Mouse (Mus musculus): ENCODE measurements at regions not wholly inside any gene's neighbourhood (a gene's known extent, or its start where the extent isn't known, plus 50 kb on each side); places are given as distances from the start of the nearest gene placed in this dataset.
A peak's percentile ranks its signal among the peaks of the same experiment; 100 is the strongest.

DNA sequence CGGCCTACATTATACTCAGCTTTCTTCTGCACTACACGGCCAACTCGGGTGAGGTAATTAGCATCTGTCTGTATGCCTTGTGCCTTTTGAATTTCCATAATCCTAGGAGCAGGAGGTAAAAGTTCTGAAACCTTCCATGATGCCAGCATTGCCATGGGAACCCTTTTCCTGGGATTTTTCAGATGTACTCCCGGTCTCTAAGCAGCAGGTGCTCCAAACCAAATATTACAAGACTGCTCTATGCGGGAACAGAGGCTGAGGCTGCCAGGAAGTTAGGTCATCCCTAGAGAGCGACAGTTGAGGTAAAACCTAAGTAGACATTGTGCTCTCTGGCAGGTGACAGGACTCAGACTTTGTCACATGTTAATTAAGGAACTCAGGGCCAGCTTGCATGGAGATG lies 501.0 kb upstream of the Mgmt start:
- no peak for DNase-seq
- no peak for TF ChIP-seq CTCF (conservative IDR thresholded peaks at IDR 0.05; ENCODE audit: insufficient read depth, insufficient read length, low read depth, low read length)
- TF ChIP-seq POLR2A (IDR thresholded peaks at IDR 0.05; ENCODE audit: low read depth, low read length): no peak
- Histone ChIP-seq H3K27me3 (replicated peaks; ENCODE audit: control insufficient read depth, insufficient read depth, low read length) (no peaks in the 10 kb centered on the region), H3K27ac (ENCODE audit: insufficient read depth, low read depth, low read length) (no peak overlapping the region), H3K4me1 (ENCODE audit: control insufficient read depth, insufficient read depth, low read length) (peaks cover 3% of the 10 kb centered on the region; the same call in 1 of the 2 replicates), H3K4me3 (ENCODE audit: insufficient read depth, low read depth, low read length) (no peak overlapping the region), H3K36me3 (ENCODE audit: control insufficient read depth, insufficient read depth, low read length) (no peaks in the 10 kb centered on the region)
- 89% methylated on average over 6 of the region's 6 CpGs for WGBS

DNA sequence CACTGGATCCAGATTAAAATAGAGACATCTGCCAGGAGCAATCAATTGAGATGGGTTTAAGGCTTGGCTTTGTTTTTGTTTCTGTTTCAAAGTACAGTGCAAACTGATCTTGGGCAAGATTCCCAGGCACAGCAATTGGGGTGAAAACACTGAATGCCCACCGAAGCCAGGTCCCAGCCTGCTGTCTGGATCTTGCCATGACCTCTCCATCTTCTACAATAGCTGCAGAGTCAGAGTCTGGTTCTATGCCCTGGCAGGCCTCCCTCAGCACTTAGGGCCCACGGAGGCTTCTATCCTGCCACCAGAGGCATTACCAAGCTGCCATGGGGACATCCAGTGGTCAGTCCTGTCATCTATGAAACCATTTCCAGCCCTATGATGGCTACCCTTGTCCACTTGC lies 498.6 kb upstream of the Mgmt start:
- H3K4me3 ChIP-seq (ENCODE audit: insufficient read depth, low read depth, low read length): no peak overlapping the region
- H3K27ac ChIP-seq (ENCODE audit: insufficient read depth, low read depth, low read length): no peak overlapping the region
- H3K27me3 ChIP-seq (replicated peaks; ENCODE audit: control insufficient read depth, insufficient read depth, low read length): no peaks in the 10 kb centered on the region
- no peaks in the 10 kb centered on the region for H3K36me3 ChIP-seq (ENCODE audit: control insufficient read depth, insufficient read depth, low read length)
- TF ChIP-seq POLR2A (IDR thresholded peaks at IDR 0.05; ENCODE audit: low read depth, low read length) (no peak), CTCF (conservative IDR thresholded peaks at IDR 0.05; ENCODE audit: insufficient read depth, insufficient read length, low read depth, low read length) (0 out of 2 replicates have a peak, but pooled peaks have one; percentile 6)
- peak; percentile 12 for DNase-seq
- peaks cover 3% of the 10 kb centered on the region; the same call in 1 of the 2 replicates for H3K4me1 ChIP-seq (ENCODE audit: control insufficient read depth, insufficient read depth, low read length)
- 44% methylated on average over 2 of the region's 2 CpGs for WGBS

DNA sequence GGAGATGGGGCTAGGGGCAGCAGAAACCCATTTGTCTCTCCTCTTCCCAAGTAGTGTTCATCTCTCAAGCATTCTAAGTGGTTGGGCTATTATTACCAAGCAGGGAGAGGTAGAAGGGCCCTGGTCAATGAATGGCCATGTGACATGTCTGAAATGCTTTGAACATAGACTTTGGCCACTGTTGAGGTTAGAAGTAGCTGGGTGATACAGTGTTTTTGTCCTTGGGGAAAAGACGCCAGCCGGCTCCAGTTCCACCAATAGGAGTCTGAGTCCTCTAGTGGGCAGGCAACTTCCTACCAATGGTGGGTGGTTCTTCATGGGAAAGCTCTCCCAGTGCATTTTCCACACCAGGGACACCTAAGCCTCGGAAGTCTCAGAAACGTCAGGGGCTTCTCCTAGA lies 497.3 kb upstream of the Mgmt start:
- no peaks in the 10 kb centered on the region for H3K36me3 ChIP-seq (ENCODE audit: control insufficient read depth, insufficient read depth, low read length)
- no peak for TF ChIP-seq POLR2A (IDR thresholded peaks at IDR 0.05; ENCODE audit: low read depth, low read length)
- no peak for TF ChIP-seq CTCF (conservative IDR thresholded peaks at IDR 0.05; ENCODE audit: insufficient read depth, insufficient read length, low read depth, low read length)
- no peak overlapping the region for H3K4me3 ChIP-seq (ENCODE audit: insufficient read depth, low read depth, low read length)
- 81% methylated on average over 4 of the region's 4 CpGs for WGBS
- peaks cover 3% of the 10 kb centered on the region; the same call in 1 of the 2 replicates for H3K4me1 ChIP-seq (ENCODE audit: control insufficient read depth, insufficient read depth, low read length)
- DNase-seq: peak; percentile 61
- no peaks in the 10 kb centered on the region for H3K27me3 ChIP-seq (replicated peaks; ENCODE audit: control insufficient read depth, insufficient read depth, low read length)
- no peak overlapping the region for H3K27ac ChIP-seq (ENCODE audit: insufficient read depth, low read depth, low read length)

DNA sequence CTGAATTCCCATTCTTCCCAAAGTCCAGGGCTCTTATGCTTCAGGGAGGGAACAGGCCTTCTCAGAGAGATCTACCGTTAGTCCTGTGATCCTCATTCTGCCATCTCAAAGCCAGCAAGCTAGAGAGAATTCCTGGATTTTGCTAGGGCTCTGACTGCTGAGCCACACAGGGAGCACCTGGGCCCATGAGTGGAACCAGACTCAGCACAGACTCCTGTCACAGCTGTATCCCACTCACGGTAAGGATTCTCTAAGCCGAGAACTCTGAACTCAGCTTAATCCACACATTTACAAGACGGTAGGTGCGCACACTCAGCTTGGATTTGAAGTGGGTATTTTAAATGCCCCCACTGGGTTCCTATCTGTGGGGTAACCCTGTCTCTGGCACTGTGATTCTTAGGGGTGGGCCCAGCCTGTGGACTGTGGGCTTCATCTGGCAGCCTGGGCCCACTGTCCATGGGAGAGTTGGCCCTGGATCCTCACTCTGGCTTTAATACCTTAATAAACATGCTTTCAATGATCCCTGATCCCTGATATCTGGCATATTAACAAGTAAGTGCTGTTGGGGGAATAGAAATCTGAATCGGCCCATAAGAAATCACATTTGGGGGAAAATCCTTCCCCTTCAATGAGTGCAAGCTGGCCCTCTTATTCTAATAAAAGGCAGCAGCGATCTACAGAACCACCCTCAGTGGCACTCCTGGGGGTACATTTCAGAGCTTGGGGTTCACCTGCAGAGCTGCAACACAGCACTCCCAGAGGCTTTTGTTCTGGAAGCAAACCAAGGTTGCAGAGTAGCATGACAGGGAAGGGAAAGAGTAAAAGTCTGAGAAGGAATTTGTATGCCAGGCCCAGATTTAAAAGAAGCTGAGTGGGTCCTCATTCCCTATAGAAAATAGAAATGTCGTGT lies 491.5 kb upstream of the Mgmt start:
- Histone ChIP-seq H3K36me3 (ENCODE audit: control insufficient read depth, insufficient read depth, low read length) (no peaks in the 10 kb centered on the region), H3K27ac (ENCODE audit: insufficient read depth, low read depth, low read length) (no peak overlapping the region), H3K4me1 (ENCODE audit: control insufficient read depth, insufficient read depth, low read length) (peaks cover 3% of the 10 kb centered on the region; the same call in 1 of the 2 replicates), H3K27me3 (replicated peaks; ENCODE audit: control insufficient read depth, insufficient read depth, low read length) (no peaks in the 10 kb centered on the region), H3K4me3 (ENCODE audit: insufficient read depth, low read depth, low read length) (no peak overlapping the region)
- no peak for TF ChIP-seq CTCF (conservative IDR thresholded peaks at IDR 0.05; ENCODE audit: insufficient read depth, insufficient read length, low read depth, low read length)
- TF ChIP-seq POLR2A (IDR thresholded peaks at IDR 0.05; ENCODE audit: low read depth, low read length): no peak
- DNase-seq: no peak
- 96% methylated on average over 8 of the region's 8 CpGs for WGBS

DNA sequence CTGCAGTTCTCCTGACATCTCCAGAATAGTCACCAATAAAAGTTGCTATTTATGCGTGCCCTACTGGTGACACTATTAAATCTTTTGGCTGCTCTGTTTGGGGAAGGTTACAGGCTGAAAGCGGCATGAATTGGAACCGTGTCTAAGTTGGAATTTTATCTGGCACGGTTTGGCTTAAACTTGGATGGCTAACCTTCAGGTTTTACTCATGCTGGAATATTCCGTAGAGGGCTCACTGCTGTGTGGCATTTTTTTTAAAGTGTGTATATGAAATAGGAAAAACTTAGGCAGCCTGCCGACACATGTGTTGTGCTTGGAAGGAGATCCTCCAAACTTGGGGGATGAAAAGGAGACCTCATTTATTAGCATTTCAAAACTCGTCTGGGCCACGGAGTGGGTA lies 489.0 kb upstream of the Mgmt start:
- TF ChIP-seq POLR2A (IDR thresholded peaks at IDR 0.05; ENCODE audit: low read depth, low read length) (no peak), CTCF (conservative IDR thresholded peaks at IDR 0.05; ENCODE audit: insufficient read depth, insufficient read length, low read depth, low read length) (no peak)
- peaks cover 3% of the 10 kb centered on the region; the same call in 1 of the 2 replicates for H3K4me1 ChIP-seq (ENCODE audit: control insufficient read depth, insufficient read depth, low read length)
- no peaks in the 10 kb centered on the region for H3K36me3 ChIP-seq (ENCODE audit: control insufficient read depth, insufficient read depth, low read length)
- H3K4me3 ChIP-seq (ENCODE audit: insufficient read depth, low read depth, low read length): no peak overlapping the region
- peak overlapping the region; percentile 50; the same call in 1 of the 2 replicates for H3K27ac ChIP-seq (ENCODE audit: insufficient read depth, low read depth, low read length)
- peak; percentile 71 for DNase-seq
- 39% methylated on average over 8 of the region's 8 CpGs for WGBS
- no peaks in the 10 kb centered on the region for H3K27me3 ChIP-seq (replicated peaks; ENCODE audit: control insufficient read depth, insufficient read depth, low read length)

DNA sequence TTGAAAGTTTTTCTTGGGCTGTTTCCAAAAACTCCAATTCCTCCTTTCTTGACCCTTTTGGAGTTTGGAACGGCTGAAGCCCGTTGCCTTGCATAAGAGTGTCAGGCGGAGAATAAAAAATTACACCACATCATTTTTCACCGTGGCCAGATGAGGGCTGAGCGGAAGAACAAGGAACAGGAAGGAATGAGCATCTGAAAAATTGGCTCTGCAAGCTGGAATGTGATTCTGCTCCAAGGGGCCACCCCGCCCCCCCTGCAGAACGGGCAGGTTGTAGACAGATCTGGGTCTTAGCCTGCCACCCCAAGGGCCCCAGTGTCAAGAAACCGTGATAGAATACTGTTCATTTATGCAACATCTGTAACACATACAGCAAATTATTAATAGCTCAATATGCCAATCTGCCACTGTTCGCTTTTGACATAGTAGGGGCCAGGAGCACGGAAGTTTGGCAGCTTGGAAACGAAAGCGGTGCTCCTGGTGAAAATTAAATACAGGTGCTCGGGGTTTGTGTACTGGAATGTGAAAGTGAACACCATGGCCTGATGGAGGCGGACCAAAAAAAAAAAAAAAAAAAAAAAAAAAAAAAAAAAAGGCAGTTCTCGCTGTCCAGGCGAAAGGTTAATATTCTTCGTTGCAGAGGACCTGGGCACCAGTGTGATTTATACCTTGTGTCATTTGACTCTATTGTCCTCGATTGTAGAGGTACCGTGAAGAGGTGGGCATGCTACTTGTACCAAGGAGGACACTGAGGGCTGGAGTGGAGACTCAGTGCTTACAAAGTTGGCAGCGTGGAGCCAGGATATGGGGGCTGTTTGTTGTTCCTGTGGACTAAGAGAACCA lies 487.9 kb upstream of the Mgmt start:
- H3K27me3 ChIP-seq (replicated peaks; ENCODE audit: control insufficient read depth, insufficient read depth, low read length): no peaks in the 10 kb centered on the region
- TF ChIP-seq CTCF (conservative IDR thresholded peaks at IDR 0.05; ENCODE audit: insufficient read depth, insufficient read length, low read depth, low read length) (no peak), POLR2A (IDR thresholded peaks at IDR 0.05; ENCODE audit: low read depth, low read length) (no peak)
- peaks cover 3% of the 10 kb centered on the region; the same call in 1 of the 2 replicates for H3K4me1 ChIP-seq (ENCODE audit: control insufficient read depth, insufficient read depth, low read length)
- H3K27ac ChIP-seq (ENCODE audit: insufficient read depth, low read depth, low read length): peak overlapping the region; percentile 57
- H3K4me3 ChIP-seq (ENCODE audit: insufficient read depth, low read depth, low read length): peak overlapping the region; percentile 34; the same call in 1 of the 2 replicates
- no peaks in the 10 kb centered on the region for H3K36me3 ChIP-seq (ENCODE audit: control insufficient read depth, insufficient read depth, low read length)
- DNase-seq: peak; percentile 92
- WGBS: 15% methylated on average over 20 of the region's 20 CpGs
